Comparison of ENCODE assay signal across 27 mouse cellular contexts in genomic region chr11:81110049-81110448, GRCm38 (mm10).
A peak's percentile ranks its signal among the peaks of the same experiment; 100 is the strongest.
DNase-seq lines count a peak whose midpoint lies in the region; ATAC-seq and TF ChIP-seq lines count a peak whose summit lies in the region.
"Had no signal": no experiment of that assay in that cellular context is flagged by ENCODE, and none has a peak within 500 bp of the region (broad histone marks: within the 10 kb centered on the region; RNA-seq: fewer than 3 reads in every experiment).

No protein-coding gene starts in this region.

- WGBS in forebrain, embryonic 15.5 days, result 54% methylated on average over 6 of the region's 6 CpGs
- whole genome bisulfite sequencing in forebrain, embryonic 10.5 days, result 87% methylated on average over 6 of the region's 6 CpGs
- WGBS in hindbrain, postnatal 0 days, result 49% methylated on average over 6 of the region's 6 CpGs
- WGBS in hindbrain, embryonic 10.5 days, result 84% methylated on average over 6 of the region's 6 CpGs
- 51% methylated on average over 6 of the region's 6 CpGs for WGBS in neural tube, embryonic 13.5 days

- peaks cover 9% of the 10 kb centered on the region for H3K4me1 ChIP-seq in forebrain, embryonic 15.5 days
- H3K4me1 ChIP-seq in forebrain, embryonic 10.5 days, result no peaks in the 10 kb centered on the region
- no peaks in the 10 kb centered on the region for H3K4me1 ChIP-seq in hindbrain, postnatal 0 days (ENCODE audit: insufficient read depth, low read length)
- H3K4me1 ChIP-seq in hindbrain, embryonic 10.5 days (replicated peaks), result 0 out of 2 replicates have a peak, but pooled peaks cover 2% of the 10 kb centered on the region
- H3K4me1 ChIP-seq in neural tube, embryonic 13.5 days (replicated peaks), result peaks cover 9% of the 10 kb centered on the region
- H3K4me1 ChIP-seq: embryonic facial prominence, embryonic 10.5 days; embryonic facial prominence, embryonic 15.5 days; heart, embryonic 15.5 days; hindbrain, embryonic 12.5 days; limb, embryonic 12.5 days; liver, embryonic 15.5 days; midbrain, embryonic 12.5 days had no signal

- no peak for ATAC-seq in forebrain, embryonic 15.5 days (replicated peaks)
- ATAC-seq in hindbrain, postnatal 0 days, result no peak
- ATAC-seq in neural tube, embryonic 13.5 days (ENCODE audit: low read depth), result no peak
- ATAC-seq: forebrain, embryonic 13.5 days; inflammation-experienced regulatory T-cells, adult 6 months had no signal

- H3K4me2 ChIP-seq in forebrain, embryonic 15.5 days (replicated peaks), result no peak overlapping the region
- no peak overlapping the region for H3K4me2 ChIP-seq in hindbrain, postnatal 0 days (ENCODE audit: low read depth, low read length)
- H3K4me2 ChIP-seq in neural tube, embryonic 13.5 days, result no peak overlapping the region
- H3K4me2 ChIP-seq: embryonic facial prominence, embryonic 15.5 days; forebrain, embryonic 13.5 days; heart, embryonic 15.5 days; hindbrain, embryonic 12.5 days; limb, embryonic 12.5 days; liver, embryonic 15.5 days; lung, embryonic 14.5 days; midbrain, embryonic 12.5 days had no signal

- H3K9ac ChIP-seq in forebrain, embryonic 15.5 days (replicated peaks), result no peak overlapping the region
- H3K9ac ChIP-seq in hindbrain, postnatal 0 days (replicated peaks; ENCODE audit: low read length), result no peak overlapping the region
- H3K9ac ChIP-seq in neural tube, embryonic 13.5 days, result no peak overlapping the region
- H3K9ac ChIP-seq: embryonic facial prominence, embryonic 15.5 days; forebrain, embryonic 13.5 days; heart, embryonic 15.5 days; hindbrain, embryonic 12.5 days; limb, embryonic 12.5 days; liver, embryonic 15.5 days; lung, embryonic 14.5 days; midbrain, embryonic 12.5 days had no signal

- H3K9me3 ChIP-seq in forebrain, embryonic 15.5 days, result no peaks in the 10 kb centered on the region
- no peaks in the 10 kb centered on the region for H3K9me3 ChIP-seq in forebrain, embryonic 10.5 days
- no peaks in the 10 kb centered on the region for H3K9me3 ChIP-seq in hindbrain, postnatal 0 days (ENCODE audit: low read length)
- no peaks in the 10 kb centered on the region for H3K9me3 ChIP-seq in hindbrain, embryonic 10.5 days
- H3K9me3 ChIP-seq in neural tube, embryonic 13.5 days, result no peaks in the 10 kb centered on the region
- H3K9me3 ChIP-seq: embryonic facial prominence, embryonic 10.5 days; embryonic facial prominence, embryonic 15.5 days; forebrain, embryonic 13.5 days; heart, embryonic 15.5 days; hindbrain, embryonic 12.5 days; limb, embryonic 12.5 days; liver, embryonic 15.5 days; midbrain, embryonic 12.5 days had no signal

- 0 out of 2 replicates have a peak overlapping the region, but pooled peaks have one; percentile 27 for H3K27ac ChIP-seq in forebrain, embryonic 15.5 days (replicated peaks)
- no peak overlapping the region for H3K27ac ChIP-seq in forebrain, embryonic 10.5 days
- H3K27ac ChIP-seq in hindbrain, postnatal 0 days, result peak overlapping the region; percentile 38; the same call in 1 of the 2 replicates
- H3K27ac ChIP-seq in hindbrain, embryonic 10.5 days, result no peak overlapping the region
- H3K27ac ChIP-seq in neural tube, embryonic 13.5 days (replicated peaks), result 0 out of 2 replicates have a peak overlapping the region, but pooled peaks have one; percentile 2
- H3K27ac ChIP-seq: embryonic facial prominence, embryonic 10.5 days; embryonic facial prominence, embryonic 15.5 days; forebrain, embryonic 13.5 days; heart, embryonic 15.5 days; hindbrain, embryonic 12.5 days; left cerebral cortex, adult 2 months; limb, embryonic 12.5 days; liver, embryonic 15.5 days; midbrain, embryonic 12.5 days had no signal

- H3K36me3 ChIP-seq in forebrain, embryonic 15.5 days, result no peaks in the 10 kb centered on the region
- H3K36me3 ChIP-seq in forebrain, embryonic 10.5 days (replicated peaks), result no peaks in the 10 kb centered on the region
- no peaks in the 10 kb centered on the region for H3K36me3 ChIP-seq in hindbrain, postnatal 0 days (ENCODE audit: insufficient read depth, low read length)
- H3K36me3 ChIP-seq in hindbrain, embryonic 10.5 days, result no peaks in the 10 kb centered on the region
- no peaks in the 10 kb centered on the region for H3K36me3 ChIP-seq in neural tube, embryonic 13.5 days
- H3K36me3 ChIP-seq: embryonic facial prominence, embryonic 10.5 days; embryonic facial prominence, embryonic 15.5 days; heart, embryonic 15.5 days; hindbrain, embryonic 12.5 days; limb, embryonic 12.5 days; liver, embryonic 15.5 days; midbrain, embryonic 12.5 days had no signal

- no peak overlapping the region for H3K4me3 ChIP-seq in forebrain, embryonic 15.5 days
- no peak overlapping the region for H3K4me3 ChIP-seq in forebrain, embryonic 10.5 days
- H3K4me3 ChIP-seq in hindbrain, postnatal 0 days (ENCODE audit: low read length), result no peak overlapping the region
- H3K4me3 ChIP-seq in hindbrain, embryonic 10.5 days, result no peak overlapping the region
- H3K4me3 ChIP-seq in neural tube, embryonic 13.5 days, result no peak overlapping the region
- H3K4me3 ChIP-seq: embryonic facial prominence, embryonic 10.5 days; embryonic facial prominence, embryonic 15.5 days; forebrain, embryonic 13.5 days; heart, embryonic 15.5 days; hindbrain, embryonic 12.5 days; left cerebral cortex, adult 2 months; limb, embryonic 12.5 days; liver, embryonic 15.5 days; midbrain, embryonic 12.5 days; myocyte had no signal

- no peak for TF ChIP-seq CTCF in hindbrain, postnatal 0 days (IDR thresholded peaks at IDR 0.05; ENCODE audit: low read depth)

- no peak for DNase-seq in forebrain, embryonic 10.5 days (ENCODE audit: extremely low spot score, low spot score)
- DNase-seq in hindbrain, postnatal 0 days (ENCODE audit: low spot score), result no peak
- no peak for DNase-seq in hindbrain, embryonic 10.5 days (ENCODE audit: low spot score)
- DNase-seq in neural tube, embryonic 10.5 days (ENCODE audit: extremely low spot score, low spot score), result no peak
- DNase-seq: adrenal gland, postnatal 25 days; B cell, adult 2 months; cerebellum, adult 9-10 months; gastrocnemius, postnatal 10 days; kidney, adult 11 months; kidney, postnatal 14 days; lung, embryonic 14.5 days; retina, postnatal 1 day; right cerebral cortex, postnatal 14 days; thymus, postnatal 4 days had no signal

- H3K27me3 ChIP-seq in forebrain, embryonic 15.5 days, result no peaks in the 10 kb centered on the region
- H3K27me3 ChIP-seq in forebrain, embryonic 10.5 days (ENCODE audit: poor library complexity, severe bottlenecking), result no peaks in the 10 kb centered on the region
- H3K27me3 ChIP-seq in hindbrain, postnatal 0 days (ENCODE audit: insufficient read depth, low read length), result no peaks in the 10 kb centered on the region
- no peaks in the 10 kb centered on the region for H3K27me3 ChIP-seq in hindbrain, embryonic 10.5 days (ENCODE audit: insufficient read depth, poor library complexity, severe bottlenecking)
- no peaks in the 10 kb centered on the region for H3K27me3 ChIP-seq in neural tube, embryonic 13.5 days
- H3K27me3 ChIP-seq: embryonic facial prominence, embryonic 15.5 days; forebrain, embryonic 13.5 days; heart, embryonic 15.5 days; hindbrain, embryonic 12.5 days; limb, embryonic 12.5 days; liver, embryonic 15.5 days; midbrain, embryonic 12.5 days had no signal

Comparison
In these comparisons a context has a peak if more than half of its experiments do, and no peak if none do; other contexts are left out.
1. H3K27ac ChIP-seq: peak in forebrain, embryonic 15.5 days (single experiment), hindbrain, postnatal 0 days (single experiment) and neural tube, embryonic 13.5 days (single experiment); none in forebrain, embryonic 10.5 days (single experiment) and hindbrain, embryonic 10.5 days (single experiment).